Mouse (Mus musculus) liver, embryonic 11.5 days (tissue): ENCODE measurements around the gene Sult1b1. TPM values are rescaled to one million over a fixed set of nuclear protein-coding genes. Genes with fewer than 3 reads are reported as not detected.
"Not testable (repeated sequence)": the region's sequence is repeated elsewhere in the genome, so short reads cannot be mapped to it uniquely, and the experiment has no call there.

Experiments used
- ATAC-seq: fragments of 200-750 bp; cut with Nextera tagmentation; replicated peaks from 2 replicates; pipeline ENCODE4 v1.8.0; 2017; ENCODE audit warnings: moderate number of reproducible peaks, mild to moderate bottlenecking, moderate TSS enrichment, moderate library complexity; ENCODE audit not compliant: low FRiP score
- DNase-seq: peaks from one replicate; pipeline ENCODE4 v3.0.0-alpha.2; 2017; ENCODE audit warnings: low spot score
- H3K27ac ChIP-seq: fragments of 300-500 bp; sonication (generic); 2 replicates; pipeline ENCODE4 v1.5.1; 2014; ENCODE audit warnings: mild to moderate bottlenecking, low read depth, low read length, control low read depth
- H3K27me3 ChIP-seq: fragments of 300-500 bp; sonication (generic); replicated peaks from 2 replicates; pipeline ENCODE4 v1.6.1; 2014; ENCODE audit warnings: low read length, mixed read lengths; ENCODE audit not compliant: control insufficient read depth, insufficient read depth
- H3K36me3 ChIP-seq: fragments of 300-500 bp; sonication (generic); 2 replicates; pipeline ENCODE4 v1.6.1; 2014; ENCODE audit warnings: mild to moderate bottlenecking, low read length, moderate library complexity, mixed read lengths; ENCODE audit not compliant: control insufficient read depth, insufficient read depth
- H3K4me1 ChIP-seq: fragments of 300-500 bp; sonication (generic); replicated peaks from 2 replicates; pipeline ENCODE4 v1.6.1; 2014; ENCODE audit warnings: low read length, mixed read lengths; ENCODE audit not compliant: control insufficient read depth, insufficient read depth
- H3K4me2 ChIP-seq: fragments of 300-500 bp; sonication (generic); 2 replicates; pipeline ENCODE4 v1.6.1; 2014; ENCODE audit warnings: mild to moderate bottlenecking, control low read depth, moderate library complexity
- H3K4me3 ChIP-seq: fragments of 300-500 bp; sonication (generic); 2 replicates; pipeline ENCODE4 v1.5.1; 2014; ENCODE audit warnings: low read depth, low read length, control low read depth
- H3K9ac ChIP-seq: fragments of 300-500 bp; sonication (generic); 2 replicates; pipeline ENCODE4 v1.6.1; 2014; ENCODE audit warnings: low read depth, low read length, control low read depth
- H3K9me3 ChIP-seq: fragments of 300-500 bp; sonication (generic); 2 replicates; pipeline ENCODE4 v1.6.1; 2016; ENCODE audit warnings: low read length, inconsistent platforms, mixed read lengths; ENCODE audit not compliant: control insufficient read depth
- WGBS: fragments of 180-500 bp; shearing (Covaris S2); extraction: QIAGEN DNeasy Blood & Tissue Kit; methylation state at CpG from one replicate; pipeline ENCODE4 v1.1.7; 2014; 5-methylcytosine and 5-hydroxymethylcytosine counted together
- polyA plus RNA-seq: library from polyadenylated mRNA; unstranded; fragments of >200 nt; fragmentation: Nextera tagmentation; extraction: Ambion mirVana; gene quantifications from 2 replicates; pipeline ENCODE4 v1.2.1, GENCODE M21; 2014

Sult1b1 gene
- polyA plus RNA-seq, 1 experiment from 2014 or later: 0.41 TPM

- Histone ChIP-seq H3K27ac (no peak within 1 kb of the TSS), H3K9ac (no peak within 1 kb of the TSS), H3K9me3 (no peaks in the 10 kb centered on the region), H3K4me1 (no peaks in the 10 kb centered on the region), H3K4me2 (no peak within 1 kb of the TSS), H3K4me3 (no peak within 1 kb of the TSS), H3K27me3 (no peaks in the 10 kb centered on the region), H3K36me3 (no peaks in the 10 kb centered on the region)
- ATAC-seq: no peak
- WGBS: 85% methylated on average over 1 of the region's 1 CpGs
- no peak for DNase-seq
Measured at GRCm38 (mm10) chr5:87490771-87491170, 47.2 kb downstream of the Sult1b1 start, which contains the start of gene Ugt2a1. Ugt2a1 (minus strand) TSS chr5:87490871.

GRCm38 (mm10) chr5:87486706-87487105 lies 51.3 kb downstream of the Sult1b1 start, which contains the start of gene Gm43638:
Gm43638 (minus strand) TSS chr5:87486806.
- H3K27me3 ChIP-seq, DNase-seq, ATAC-seq, H3K27ac ChIP-seq, H3K4me1 ChIP-seq, H3K36me3 ChIP-seq, H3K9ac ChIP-seq, H3K4me2 ChIP-seq, H3K9me3 ChIP-seq, H3K4me3 ChIP-seq: not testable (repeated sequence)
- WGBS: 79% methylated on average over 1 of the region's 1 CpGs

GRCm38 (mm10) chr5:87482160-87482559 lies 55.8 kb downstream of the Sult1b1 start, which contains the start of gene Ugt2a2:
Ugt2a2 (minus strand) TSS chr5:87482260.
- H3K4me3 ChIP-seq: no peak within 1 kb of the TSS
- WGBS: 73% methylated on average over 5 of the region's 5 CpGs

More at GRCm38 (mm10) chr5:87482160-87482559, 55.8 kb downstream of the Sult1b1 start, which contains the start of gene Ugt2a2:
- H3K9ac ChIP-seq: no peak within 1 kb of the TSS
- H3K36me3 ChIP-seq: no peaks in the 10 kb centered on the region
- DNase-seq (no peak), ATAC-seq (no peak)
- H3K27ac ChIP-seq: no peak within 1 kb of the TSS
- H3K9me3 ChIP-seq: no peaks in the 10 kb centered on the region
- no peak within 1 kb of the TSS for H3K4me2 ChIP-seq
- no peaks in the 10 kb centered on the region for H3K27me3 ChIP-seq
- H3K4me1 ChIP-seq: no peaks in the 10 kb centered on the region

Other genes starting within 250 kb of the Sult1b1 start
- not detected in 2 replicates for gene Ugt2a3, start 201.0 kb downstream of the Sult1b1 start, polyA plus RNA-seq
- not detected in 2 replicates for gene Ugt2b38, start 114.0 kb downstream of the Sult1b1 start, polyA plus RNA-seq
- not detected in 2 replicates for gene Ugt2a2, start 55.9 kb downstream of the Sult1b1 start, polyA plus RNA-seq
- not detected in 2 replicates for gene Gm43638, start 51.4 kb downstream of the Sult1b1 start, polyA plus RNA-seq
- gene Ugt2a1, start 47.3 kb downstream of the Sult1b1 start, polyA plus RNA-seq: not detected in 2 replicates
- 0.96 and 1.2 TPM in 2 replicates for gene Sult1d1, start 30.8 kb upstream of the Sult1b1 start, polyA plus RNA-seq
- not detected in 2 replicates for gene Sult1e1, start 53.4 kb upstream of the Sult1b1 start, polyA plus RNA-seq
- not detected in 2 replicates for gene Csn1s1, start 128.0 kb upstream of the Sult1b1 start, polyA plus RNA-seq
- gene Csn2, start 161.4 kb upstream of the Sult1b1 start, polyA plus RNA-seq: not detected in 2 replicates
- gene Csn1s2a, start 236.4 kb upstream of the Sult1b1 start, polyA plus RNA-seq: not detected in 2 replicates